Mouse (Mus musculus) heart, postnatal 0 days (tissue): ENCODE results near the gene Tiam2.

ENCODE experiments used
- CTCF ChIP-seq: IDR thresholded peaks from 2 replicates; pipeline ENCODE4 v1.5.1; 2016; ENCODE audit warnings: antibody characterized with exemption, control low read depth, low read depth
- EP300 ChIP-seq: IDR thresholded peaks from 2 replicates; pipeline ENCODE4 v1.6.1; 2016; ENCODE audit warnings: antibody characterized with exemption, low read depth

GRCm38 (mm10) chr17:3454850-3455249, 128.5 kb downstream of the Tiam2 start:
- TF ChIP-seq CTCF (no peak), EP300 (no peak)
